Mouse (Mus musculus) adrenal gland, adult (tissue): ENCODE data around the gene Armc12.
"Not testable (repeated sequence)": the region's sequence is repeated elsewhere in the genome, so short reads cannot be mapped to it uniquely, and the experiment has no call there.

Experiments used
- DNase-seq, 2 experiments: peaks; one replicate each; pipeline ENCODE4 v3.0.0; 2022 to 2023; ENCODE audit warnings: low spot score in 1 of 2; ENCODE audit not compliant: inconsistent age in 2 of 2

The Armc12 gene

DNA sequence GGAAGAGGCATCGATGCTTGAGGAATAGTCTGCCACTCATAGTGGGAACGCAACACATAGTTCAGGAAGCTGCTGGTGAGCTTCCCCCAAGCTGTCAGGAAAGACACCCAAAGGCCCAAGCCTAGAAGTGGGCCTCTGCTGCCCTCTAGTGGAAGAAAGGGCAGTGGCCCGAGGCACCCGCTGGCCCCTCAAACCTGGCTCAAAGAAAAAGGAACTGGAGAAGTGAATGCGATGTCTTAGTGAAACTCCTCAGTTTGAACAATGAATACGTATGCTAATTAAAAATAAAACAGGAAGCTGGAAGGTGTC is 2.6 kb upstream of the Armc12 start:
- peak; percentile 87 to 96 for DNase-seq

DNA sequence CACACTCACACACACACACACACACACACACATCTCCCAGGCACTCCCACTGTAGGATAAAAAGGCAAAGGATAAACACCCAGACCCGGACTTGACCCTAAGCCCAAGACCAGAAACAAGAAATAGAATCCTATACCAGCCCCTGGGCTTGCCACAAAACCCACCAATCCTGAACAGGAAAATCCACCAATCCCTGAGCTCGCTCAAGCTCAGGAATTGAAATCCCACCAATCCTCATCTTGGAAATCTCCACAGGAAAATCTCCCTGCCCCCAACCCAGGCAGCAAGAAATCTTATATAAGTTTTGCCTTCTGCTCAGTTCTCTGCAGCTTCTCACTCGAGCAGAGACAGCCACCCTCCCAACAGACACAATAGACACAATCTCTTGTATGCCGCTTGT is 1.5 kb upstream of the Armc12 start:
- DNase-seq: no peak

DNA sequence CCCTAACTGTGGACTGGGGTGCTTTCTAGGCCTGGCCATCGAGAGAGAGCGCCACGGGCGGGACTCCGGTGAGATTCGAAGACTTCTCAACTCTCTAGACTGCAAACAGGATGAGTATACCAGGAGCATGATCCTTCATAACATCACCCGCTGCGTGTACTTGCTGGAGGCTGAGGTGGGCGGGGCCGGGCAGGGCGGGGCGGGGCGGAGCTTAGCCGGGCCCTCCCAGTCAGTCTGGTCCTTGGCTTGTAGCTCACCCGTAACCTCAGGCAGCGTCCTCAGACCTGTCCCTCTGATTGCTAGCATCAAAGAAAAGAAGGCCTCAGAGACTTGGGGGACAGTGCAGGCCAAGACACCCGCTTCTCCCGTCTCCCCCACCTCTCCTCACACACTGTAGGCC is 1.3 kb downstream of the Armc12 start:
- no peak for DNase-seq

DNA sequence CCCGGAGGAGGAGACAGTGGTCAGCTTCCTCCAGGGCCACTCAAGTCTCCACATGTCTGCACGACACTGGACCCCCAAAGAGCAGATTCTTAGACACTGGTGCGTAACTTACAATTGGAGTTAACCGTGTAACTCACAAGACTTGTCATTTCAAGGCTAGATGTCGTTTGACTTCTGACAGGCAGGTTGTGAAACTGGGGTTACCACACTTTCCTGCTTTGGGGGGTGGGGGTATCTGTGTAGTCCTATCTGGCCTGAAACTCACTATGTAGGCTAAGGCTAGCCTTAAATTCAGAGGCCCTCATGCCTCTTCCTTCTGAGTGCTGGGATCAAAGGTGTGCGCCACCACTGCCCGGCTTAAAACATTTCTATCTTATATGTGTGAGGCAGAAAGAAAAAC is 2.0 kb downstream of the Armc12 start:
- DNase-seq: no peak

DNA sequence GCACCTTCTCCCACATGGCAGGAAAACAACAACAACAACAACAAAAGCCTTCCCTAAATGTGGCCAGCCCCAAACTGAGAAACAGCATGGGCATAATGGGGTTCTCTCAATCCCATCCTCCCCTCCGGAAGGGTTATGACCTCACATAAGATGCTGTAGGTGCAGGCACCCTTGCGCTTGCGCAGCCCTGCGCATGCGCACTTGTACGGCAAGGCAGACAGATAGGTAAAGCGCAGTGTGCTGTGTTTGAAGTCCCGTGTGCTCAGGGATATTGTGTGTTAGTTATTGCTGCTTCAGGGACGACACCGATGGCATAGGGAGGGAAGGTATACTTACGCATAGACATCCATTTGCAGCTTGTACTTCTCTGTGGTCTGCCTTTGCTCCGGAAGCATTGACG is 2.7 kb downstream of the Armc12 start:
- no peak for DNase-seq

DNA sequence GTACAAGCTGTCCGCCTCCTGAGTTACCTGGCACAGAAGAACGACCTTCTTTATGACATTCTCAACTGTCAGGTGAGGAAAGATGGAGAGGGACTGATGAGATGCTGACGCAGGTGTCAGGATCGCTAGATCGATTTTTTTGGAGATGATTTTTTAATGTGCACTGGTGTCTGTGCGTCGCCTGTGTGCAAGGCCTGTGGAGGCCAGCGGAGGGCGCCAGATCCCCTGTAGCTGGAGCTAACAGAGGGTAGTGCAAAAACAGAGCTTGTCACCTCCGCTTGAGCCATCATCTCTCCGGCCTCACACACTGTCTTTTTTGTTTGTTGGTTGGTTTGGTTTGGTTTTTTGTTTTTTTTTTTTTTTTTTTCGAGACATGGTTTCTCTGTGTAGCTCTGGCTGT is 7.3 kb downstream of the Armc12 start:
- DNase-seq: no peak

DNA sequence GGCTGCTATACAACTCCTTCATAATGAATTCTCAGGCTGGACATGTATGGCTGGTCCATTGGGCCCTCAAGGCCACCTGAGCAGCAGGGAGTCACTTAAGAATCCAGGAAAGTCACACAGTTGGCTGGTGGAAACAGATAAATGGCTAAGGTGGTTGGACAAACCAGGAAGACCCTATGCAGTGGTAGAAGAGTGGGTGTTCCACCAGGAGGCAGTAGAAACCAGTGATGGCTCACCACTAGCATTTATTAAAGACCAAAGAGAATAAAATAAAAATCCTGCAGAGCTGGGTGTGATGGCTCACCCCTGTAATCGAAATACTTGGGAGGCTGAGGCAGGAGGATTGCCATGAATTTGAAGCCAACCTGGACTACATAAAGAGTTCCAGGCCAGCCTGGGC is 16.3 kb downstream of the Armc12 start:
- DNase-seq: peak in 1 of 2 experiments; percentile 63

DNA sequence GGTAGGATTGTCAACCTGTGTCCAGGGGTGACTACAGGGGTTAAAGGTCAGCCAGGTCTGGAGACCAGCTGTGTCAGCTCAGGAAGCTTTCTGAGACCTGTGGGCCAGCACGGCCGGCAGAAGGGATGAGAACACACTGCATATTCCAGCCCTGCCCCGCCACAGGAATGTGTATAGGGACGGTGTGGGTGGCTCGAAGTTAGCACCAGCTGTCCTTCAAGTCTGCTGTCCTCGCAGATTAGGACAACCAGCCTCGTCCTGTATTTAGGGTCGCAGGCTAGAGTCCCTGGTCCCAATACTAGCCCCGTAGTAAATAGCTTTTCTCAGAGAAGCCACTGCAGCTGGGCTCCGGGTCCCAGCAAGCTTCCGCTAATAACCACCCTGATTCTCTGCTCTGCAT is 17.9 kb downstream of the Armc12 start:
- DNase-seq: no peak

DNA sequence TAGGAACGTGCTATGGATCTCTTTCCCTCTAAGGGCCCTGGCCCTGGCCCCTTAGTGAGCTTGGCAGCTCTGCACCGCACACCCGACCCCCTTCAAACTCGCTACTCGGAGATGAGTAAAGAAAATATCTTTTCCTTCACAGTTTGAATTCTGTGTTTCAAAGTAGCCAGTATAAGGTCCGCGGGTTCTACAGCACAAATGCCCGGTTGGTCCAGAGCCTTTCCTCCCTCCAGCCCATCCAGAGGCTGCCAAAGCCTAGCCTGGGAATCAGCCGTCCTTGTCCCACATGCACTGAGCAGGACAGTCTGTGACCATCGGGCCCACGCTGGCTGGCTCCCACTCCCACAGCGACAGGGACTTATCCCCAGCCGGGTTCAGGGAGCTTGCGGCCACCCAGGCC is 18.5 kb downstream of the Armc12 start, which contains the start of gene Clpsl2:
TSS of gene Clpsl2 (plus strand) at position 301 of the 400 bp plus-strand sequence.
- DNase-seq: no peak

DNA sequence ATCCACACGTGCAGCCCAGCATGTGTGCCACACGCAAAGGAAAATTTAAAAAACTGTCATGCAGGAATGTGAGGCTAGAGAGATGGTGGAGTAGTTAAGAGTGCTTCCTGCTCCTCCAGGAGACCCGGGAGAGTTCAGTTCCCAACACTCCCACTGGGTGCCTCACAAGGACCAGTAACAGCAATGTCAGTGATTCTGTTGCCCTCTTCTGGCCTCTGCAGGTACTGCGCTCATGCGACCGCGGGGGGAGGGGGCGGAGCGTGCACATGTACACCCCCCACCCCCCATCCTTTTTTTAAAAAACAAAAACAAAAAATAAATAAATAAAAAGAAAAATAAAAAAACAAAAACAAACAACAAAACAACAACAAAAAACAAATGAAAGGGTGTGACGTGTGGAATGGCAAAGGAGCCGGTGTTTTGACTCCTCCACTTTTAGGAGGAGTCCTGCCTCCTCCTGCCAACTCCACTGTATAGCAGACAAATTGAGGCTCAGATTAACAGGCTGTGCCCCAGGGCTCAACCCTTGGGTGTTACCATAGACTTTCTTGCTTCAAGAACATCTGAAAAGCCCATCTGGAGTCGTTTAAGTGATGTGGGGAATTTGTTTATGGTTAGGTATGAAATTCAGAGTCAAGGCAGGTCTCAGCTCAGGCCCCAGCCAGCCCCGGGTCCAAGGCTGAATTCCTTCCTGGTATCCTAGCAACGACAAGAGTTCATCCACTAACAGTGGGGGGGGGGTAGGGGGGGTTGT is 22.6 kb downstream of the Armc12 start:
- DNase-seq: peak; percentile 64 to 88

DNA sequence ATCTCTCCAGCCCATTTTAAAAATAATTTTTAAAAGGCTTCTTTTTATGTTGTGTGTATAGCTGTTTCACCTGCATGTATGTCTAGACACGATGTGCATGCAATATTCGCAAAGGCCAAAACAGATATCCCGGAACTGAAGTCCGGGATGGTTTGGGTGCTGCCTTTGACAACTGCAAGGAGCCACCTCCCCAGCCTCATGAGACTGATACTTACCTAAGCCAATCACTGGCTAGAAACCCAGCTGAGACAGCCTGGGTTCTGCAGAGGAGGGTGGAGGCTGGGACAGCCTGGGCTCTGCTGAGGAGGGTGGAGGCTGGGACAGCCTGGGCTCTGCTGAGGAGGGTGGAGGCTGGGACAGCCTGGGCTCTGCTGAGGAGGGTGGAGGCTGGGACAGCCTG is 23.4 kb downstream of the Armc12 start:
- not testable (repeated sequence) for DNase-seq

DNA sequence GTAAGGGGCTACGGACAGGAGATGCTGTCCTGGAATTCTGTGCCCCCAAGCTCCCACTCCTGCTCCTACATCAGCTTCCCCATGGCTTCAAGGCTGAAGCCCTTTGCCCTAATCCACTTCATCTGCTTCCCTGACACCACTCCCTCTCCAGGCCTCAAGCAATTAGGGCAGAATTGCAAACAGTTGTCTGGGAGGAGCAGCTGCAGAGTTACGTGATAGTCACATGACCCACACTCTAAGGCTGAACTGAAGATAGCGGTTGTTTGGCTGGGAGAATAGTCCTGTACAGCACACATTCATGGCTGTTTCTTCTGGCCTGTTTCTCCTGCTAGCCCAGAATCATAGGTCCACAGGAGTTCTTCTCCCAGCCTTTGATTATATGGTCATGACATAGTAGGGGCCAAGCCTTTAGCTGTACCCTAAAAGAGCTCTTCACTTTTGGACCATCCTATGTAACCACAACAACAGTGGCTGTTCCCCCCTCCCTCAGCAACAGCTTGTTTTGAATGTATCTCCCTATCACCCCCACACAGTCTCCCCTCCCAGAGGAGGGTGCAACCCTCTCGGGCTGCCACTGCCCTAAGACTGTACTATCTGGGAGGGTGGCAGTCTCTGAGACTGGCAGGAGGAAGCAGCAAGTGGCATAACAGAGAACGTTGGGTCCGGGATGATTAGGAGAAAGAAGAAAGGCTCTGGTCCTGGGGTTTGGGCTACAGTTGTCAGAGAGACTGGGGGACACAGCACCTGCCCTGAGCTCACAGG is 26.2 kb downstream of the Armc12 start:
- peak in 1 of 2 experiments; percentile 39 for DNase-seq

DNA sequence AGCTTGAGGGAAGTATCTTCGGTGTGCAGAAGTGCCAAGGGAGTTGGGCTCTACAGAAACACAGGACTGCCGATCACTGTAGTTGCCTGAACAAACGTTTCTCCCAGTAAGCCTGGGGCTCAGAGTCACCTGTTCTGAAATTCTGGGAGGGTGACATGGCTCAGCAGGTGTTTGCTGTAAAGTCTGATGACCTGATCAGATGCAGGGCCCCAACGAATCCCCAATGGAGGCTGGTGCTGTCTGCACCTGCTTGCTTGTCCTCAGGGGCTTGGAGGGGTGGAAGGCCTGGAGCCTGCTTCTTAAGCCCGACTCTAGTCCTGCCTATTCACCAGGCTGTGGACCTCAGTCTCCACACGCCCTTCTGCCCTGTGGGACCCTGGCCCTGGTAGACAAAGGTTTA is 27.2 kb downstream of the Armc12 start:
- no peak for DNase-seq

DNA sequence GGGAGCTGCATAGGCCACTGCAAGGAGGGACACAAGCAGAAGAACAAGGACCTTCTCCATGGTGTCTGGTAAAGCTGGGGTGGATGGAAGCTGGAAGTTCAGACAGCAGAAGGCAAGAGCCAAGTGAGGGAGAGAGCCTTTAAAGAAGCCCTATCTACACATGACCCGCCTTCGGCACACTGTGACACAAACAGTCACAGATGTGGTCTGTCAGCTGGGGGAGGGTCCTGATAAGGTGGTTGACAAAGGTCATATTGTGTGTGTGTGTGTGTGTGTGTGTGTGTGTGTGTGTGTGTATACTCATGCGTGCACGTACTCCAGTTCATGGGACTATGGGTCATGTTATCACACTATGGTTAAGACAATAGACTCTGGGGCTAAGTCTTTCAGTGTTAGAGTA is 30.0 kb downstream of the Armc12 start, which contains the start of gene Clps:
TSS of gene Clps (minus strand) at position 169 of the 400 bp plus-strand sequence.
- no peak for DNase-seq

DNA sequence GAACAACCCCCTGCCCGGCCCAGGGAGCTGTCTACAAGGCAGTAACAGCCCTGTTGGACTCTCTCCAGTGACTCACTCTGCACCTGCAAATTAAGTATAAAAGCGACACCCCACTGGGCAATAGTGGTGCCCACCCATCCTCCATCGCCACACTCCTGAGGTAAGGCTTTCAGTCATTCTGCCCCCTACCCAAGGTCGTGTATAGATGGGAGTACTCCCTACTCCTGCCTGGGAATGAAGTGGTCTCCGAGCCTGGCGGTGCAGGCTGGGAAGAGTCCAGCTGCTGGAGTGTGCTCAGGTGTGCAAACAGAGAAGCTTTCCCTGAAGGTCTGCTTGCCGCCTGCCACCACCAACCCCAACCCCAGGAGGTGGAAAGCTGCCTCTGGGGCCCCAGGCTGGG is 31.0 kb downstream of the Armc12 start:
- DNase-seq: no peak

DNA sequence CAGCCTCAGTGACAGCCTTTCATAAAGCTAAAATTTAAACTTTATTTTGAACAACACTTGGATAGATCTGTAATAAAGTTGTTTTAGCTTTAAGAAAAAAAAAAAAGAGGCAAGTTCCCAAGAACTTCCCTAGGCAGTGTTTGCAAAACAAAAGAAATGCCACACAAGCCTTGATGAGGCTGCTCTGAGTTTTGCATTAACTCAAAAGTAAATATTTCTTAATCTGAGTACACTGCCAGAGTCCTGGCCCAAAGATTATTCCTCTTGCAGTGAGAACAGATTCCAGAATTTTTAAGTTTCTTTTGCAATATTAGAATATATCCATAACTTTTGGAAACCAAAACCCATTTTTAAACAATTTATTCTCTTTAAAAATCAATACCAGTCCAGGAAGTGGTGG is 34.6 kb downstream of the Armc12 start:
- no peak for DNase-seq

DNA sequence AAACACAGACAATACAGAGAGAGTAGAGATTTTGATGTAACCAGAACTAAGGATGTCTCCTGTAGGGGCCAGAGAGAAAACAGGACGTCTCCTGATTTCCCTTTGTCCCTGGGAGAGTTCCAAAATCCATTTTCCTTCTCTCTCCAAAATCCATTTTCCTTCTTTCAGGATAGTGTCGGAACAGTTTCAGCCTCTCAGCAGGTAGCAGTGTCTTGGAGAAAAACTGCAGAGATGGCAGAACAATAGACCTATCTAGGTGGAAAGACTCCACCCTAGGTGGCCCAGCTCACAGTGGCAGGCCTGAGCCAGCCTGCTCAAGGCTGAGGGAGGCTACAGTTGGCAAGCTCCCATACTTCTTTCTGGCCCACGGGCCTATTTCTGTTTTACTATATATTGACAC is 36.9 kb downstream of the Armc12 start:
- DNase-seq: no peak

DNA sequence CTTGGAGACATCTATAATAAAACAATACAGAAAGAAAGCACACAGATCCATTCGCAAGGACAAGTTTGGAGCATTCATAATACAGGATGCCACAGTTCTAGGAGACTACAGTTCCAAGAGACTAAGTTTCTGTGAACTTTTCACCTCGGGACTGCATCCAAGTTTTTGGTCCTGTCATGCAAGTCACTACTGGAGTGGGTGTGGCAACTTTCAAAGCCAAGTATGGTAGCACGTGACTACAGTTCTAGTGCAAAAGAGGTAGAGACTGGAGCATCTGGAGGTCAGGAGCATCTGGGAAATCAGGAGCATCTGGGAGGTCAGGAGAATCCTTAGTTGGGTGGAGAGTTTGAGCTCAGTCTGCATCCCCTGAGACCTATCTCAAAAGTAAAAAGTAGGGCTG is 41.3 kb downstream of the Armc12 start:
- DNase-seq: no peak

DNA sequence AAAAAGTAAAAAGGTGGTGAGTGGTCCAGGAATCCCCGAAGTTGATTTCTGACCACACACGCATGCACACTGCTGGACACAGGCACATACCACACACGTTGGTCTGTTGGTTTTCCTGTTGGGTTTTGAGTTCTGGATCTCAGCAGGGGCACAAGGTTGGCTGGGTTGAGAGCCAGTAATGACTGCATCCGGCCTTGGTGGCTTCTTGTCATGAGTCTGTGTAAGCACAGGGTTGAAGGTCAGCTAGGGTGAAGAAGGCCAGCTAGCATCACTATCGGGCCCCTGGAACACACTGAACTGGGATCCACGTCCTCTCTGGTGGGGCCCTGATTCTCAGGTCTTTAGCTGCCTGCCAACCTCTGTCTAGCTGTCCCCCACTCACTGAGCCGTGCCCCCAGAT is 41.9 kb downstream of the Armc12 start:
- DNase-seq: peak; percentile 29 to 65

DNA sequence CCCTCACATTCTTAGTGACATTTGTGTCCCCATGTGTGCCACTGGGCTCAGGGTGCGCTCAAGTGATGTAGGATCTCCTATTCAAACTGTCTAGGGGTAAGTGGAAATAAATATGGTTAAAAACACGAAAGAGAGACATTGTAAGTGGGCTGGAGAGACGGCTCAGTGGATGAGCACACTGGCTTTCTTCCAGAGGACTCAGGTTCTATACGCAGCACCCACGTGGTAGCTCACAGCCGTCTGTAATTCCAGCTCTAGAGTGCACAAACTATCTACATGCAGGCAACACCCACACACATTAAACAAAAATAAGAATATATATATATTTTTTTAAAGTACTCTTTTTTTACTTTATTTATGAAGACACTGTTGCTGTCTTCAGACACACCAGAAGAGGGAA is 42.3 kb downstream of the Armc12 start:
- no peak for DNase-seq

DNA sequence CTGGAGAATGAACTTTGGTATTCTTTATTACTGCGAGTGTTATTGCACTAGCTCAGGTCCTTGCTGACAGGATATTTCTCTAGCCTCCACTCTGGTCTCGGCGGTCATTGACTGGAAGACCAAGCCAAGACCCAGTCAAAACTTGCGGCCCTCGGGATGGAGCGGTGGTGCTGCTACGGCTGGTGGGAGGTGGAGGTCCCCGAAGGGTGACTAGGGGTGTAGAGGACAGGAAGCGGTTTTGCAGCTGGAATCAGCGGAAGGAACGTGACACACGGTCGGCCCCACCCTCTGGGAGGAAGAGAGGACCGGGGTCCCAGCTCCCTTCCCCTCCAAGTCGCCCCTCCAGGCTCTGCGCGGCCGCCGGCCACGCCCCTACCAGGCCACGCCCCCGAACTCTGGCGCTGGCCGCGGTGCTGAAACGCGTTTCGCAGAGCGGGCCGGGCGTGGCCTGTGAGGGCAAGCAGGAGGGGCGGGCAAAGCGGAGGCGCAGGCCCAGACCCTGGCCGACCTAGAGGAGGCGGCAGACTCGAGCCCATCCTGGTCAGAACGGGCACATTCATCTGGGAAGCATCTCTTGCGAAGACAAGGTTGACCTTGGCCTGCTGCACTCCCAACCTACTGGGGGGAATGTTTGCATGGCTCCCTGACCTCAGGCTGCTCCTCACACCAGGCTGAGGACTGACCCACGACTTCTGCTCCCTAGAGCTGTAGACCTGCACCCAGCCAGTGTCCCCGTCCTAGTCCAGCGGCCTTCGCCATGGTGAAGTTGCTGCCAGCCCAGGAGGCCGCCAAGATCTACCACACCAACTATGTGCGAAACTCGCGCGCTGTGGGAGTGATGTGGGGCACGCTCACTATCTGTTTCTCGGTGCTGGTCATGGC is 44.9 kb downstream of the Armc12 start, which contains the start of gene Lhfpl5:
TSS of gene Lhfpl5 (plus strand) at position 398 of the 882 bp plus-strand sequence.
- DNase-seq: peak; percentile 39 to 69
